Mouse (Mus musculus): ENCODE data around the gene Lyrm1. TPM values are rescaled to one million over a fixed set of nuclear protein-coding genes. Genes with fewer than 3 reads are reported as not detected.

Gene Lyrm1
- 8.3 and 9.6 TPM in 2 replicates for polyA plus RNA-seq (2015; fragmentation: Nextera tagmentation; extraction: Ambion mirVana)

DNA sequence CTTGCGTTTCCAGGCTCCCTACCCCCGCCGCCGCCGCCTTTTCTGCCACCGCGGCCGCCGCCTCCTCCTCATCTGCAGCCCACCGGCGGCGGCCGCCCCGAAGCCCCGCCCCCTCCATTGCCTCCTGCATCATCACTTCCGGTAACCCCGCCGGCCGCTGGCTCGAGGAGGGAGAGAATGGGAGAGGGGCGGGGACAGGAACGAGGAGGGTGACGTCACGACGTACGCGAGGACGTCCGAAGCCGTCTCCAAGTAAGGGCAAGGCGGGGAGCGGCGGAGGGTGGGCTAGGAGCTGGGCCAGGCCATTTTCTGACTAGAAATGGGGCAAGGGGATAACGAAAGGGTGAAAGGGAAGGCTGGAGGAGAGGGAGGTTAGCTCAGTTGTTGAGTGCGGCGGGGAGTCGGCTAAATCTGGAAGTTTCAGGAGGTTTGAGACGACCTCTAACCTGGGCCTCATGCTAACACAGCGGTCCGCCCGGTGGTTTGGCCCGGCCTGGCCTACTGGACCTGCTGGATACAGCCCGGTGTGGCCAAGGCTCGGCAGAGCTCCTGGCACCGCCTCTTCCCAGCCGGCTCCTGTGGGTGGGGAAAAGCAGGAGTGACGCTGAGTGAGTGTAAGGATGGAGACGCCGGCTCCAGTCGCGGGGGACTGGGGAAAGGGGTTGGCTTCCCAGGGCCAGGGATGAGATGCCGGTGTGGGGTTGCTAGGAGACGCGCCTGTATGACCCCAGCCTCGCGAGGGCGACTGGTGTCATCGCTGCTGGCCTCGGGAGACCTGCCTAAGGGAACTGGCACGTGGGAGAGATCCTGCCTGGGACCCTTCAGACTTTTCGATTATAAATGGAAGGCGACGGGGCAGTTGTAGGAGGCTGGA is at the start of gene Lyrm1, which contains the start of gene Dcun1d3:
Lyrm1 (plus strand) TSS at position 223 of the 874 bp plus-strand sequence.
Dcun1d3 (minus strand) TSS at position 660 of the 874 bp plus-strand sequence.
- no peaks in the 10 kb centered on the region for H3K27me3 ChIP-seq (ENCODE audit: control insufficient read depth, insufficient read depth, low read length)
- peak within 1 kb of the TSS; percentile 84 for H3K4me2 ChIP-seq (ENCODE audit: low read depth, low read length)
- peak within 1 kb of the TSS; percentile 86 for H3K4me3 ChIP-seq (replicated peaks; ENCODE audit: low read length)
- under 1% methylated on average over 63 of the region's 63 CpGs for WGBS
- peak within 1 kb of the TSS; percentile 94 for H3K27ac ChIP-seq (ENCODE audit: low read length)
- H3K9me3 ChIP-seq (replicated peaks; ENCODE audit: control insufficient read depth, low read length) = no peaks in the 10 kb centered on the region
- H3K9ac ChIP-seq (ENCODE audit: low read length) = peak within 1 kb of the TSS; percentile 93
- no peaks in the 10 kb centered on the region for H3K36me3 ChIP-seq (ENCODE audit: control insufficient read depth, insufficient read depth, low read length)
- peaks cover 8% of the 10 kb centered on the region for H3K4me1 ChIP-seq (ENCODE audit: control insufficient read depth, insufficient read depth, low read length)
- peak; percentile 98 for ATAC-seq (ENCODE audit: insufficient read depth, low FRiP score)

GRCm38 (mm10) chr7:119847396-119847795 is 48.3 kb upstream of the Lyrm1 start:
- Histone ChIP-seq H3K4me2 (ENCODE audit: low read depth, low read length) (no peak overlapping the region), H3K9me3 (replicated peaks; ENCODE audit: control insufficient read depth, low read length) (no peaks in the 10 kb centered on the region), H3K9ac (ENCODE audit: low read length) (no peak overlapping the region), H3K4me1 (ENCODE audit: control insufficient read depth, insufficient read depth, low read length) (no peaks in the 10 kb centered on the region), H3K36me3 (ENCODE audit: control insufficient read depth, insufficient read depth, low read length) (no peaks in the 10 kb centered on the region), H3K27me3 (ENCODE audit: control insufficient read depth, insufficient read depth, low read length) (no peaks in the 10 kb centered on the region), H3K4me3 (replicated peaks; ENCODE audit: low read length) (no peak overlapping the region), H3K27ac (ENCODE audit: low read length) (no peak overlapping the region)
- WGBS = 90% methylated on average over 2 of the region's 2 CpGs
- ATAC-seq (ENCODE audit: insufficient read depth, low FRiP score) = no peak

DNA sequence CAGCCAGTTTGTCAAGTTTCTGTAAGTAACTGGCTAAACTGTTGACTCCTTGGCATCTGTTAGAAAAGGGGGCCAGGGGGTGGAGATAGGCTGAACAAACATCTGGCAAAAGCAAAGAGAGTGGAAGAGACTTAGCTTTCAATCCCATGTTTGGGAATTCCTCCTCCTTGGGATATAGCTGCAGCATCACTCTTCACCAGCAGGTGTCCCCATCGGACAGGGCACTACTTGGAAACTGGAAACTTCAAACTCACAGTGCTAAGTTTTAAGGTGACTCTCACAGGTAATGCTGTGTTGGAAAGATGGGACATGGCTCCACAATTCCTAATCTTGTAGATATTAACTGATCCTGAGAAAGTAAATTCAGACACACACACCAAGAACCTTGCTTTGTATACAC is 46.6 kb upstream of the Lyrm1 start:
- 0% methylated on average over 1 of the region's 1 CpGs for WGBS
- no peak overlapping the region for H3K4me3 ChIP-seq (replicated peaks; ENCODE audit: low read length)
- no peaks in the 10 kb centered on the region for H3K27me3 ChIP-seq (ENCODE audit: control insufficient read depth, insufficient read depth, low read length)
- ATAC-seq (ENCODE audit: insufficient read depth, low FRiP score) = peak; percentile 29; the same call in 1 of the 2 replicates
- H3K27ac ChIP-seq (ENCODE audit: low read length) = no peak overlapping the region
- no peaks in the 10 kb centered on the region for H3K9me3 ChIP-seq (replicated peaks; ENCODE audit: control insufficient read depth, low read length)
- H3K4me2 ChIP-seq (ENCODE audit: low read depth, low read length) = no peak overlapping the region
- H3K36me3 ChIP-seq (ENCODE audit: control insufficient read depth, insufficient read depth, low read length) = 0 out of 2 replicates have a peak, but pooled peaks cover 4% of the 10 kb centered on the region
- H3K9ac ChIP-seq (ENCODE audit: low read length) = no peak overlapping the region
- H3K4me1 ChIP-seq (ENCODE audit: control insufficient read depth, insufficient read depth, low read length) = no peaks in the 10 kb centered on the region

- Histone ChIP-seq H3K4me3 (replicated peaks; ENCODE audit: low read length) (no peak overlapping the region), H3K4me2 (ENCODE audit: low read depth, low read length) (no peak overlapping the region), H3K36me3 (ENCODE audit: control insufficient read depth, insufficient read depth, low read length) (0 out of 2 replicates have a peak, but pooled peaks cover 6% of the 10 kb centered on the region), H3K27me3 (ENCODE audit: control insufficient read depth, insufficient read depth, low read length) (no peaks in the 10 kb centered on the region), H3K4me1 (ENCODE audit: control insufficient read depth, insufficient read depth, low read length) (no peaks in the 10 kb centered on the region), H3K9ac (ENCODE audit: low read length) (no peak overlapping the region), H3K27ac (ENCODE audit: low read length) (no peak overlapping the region), H3K9me3 (replicated peaks; ENCODE audit: control insufficient read depth, low read length) (no peaks in the 10 kb centered on the region)
- WGBS = 63% methylated on average over 5 of the region's 5 CpGs
- ATAC-seq (ENCODE audit: insufficient read depth, low FRiP score) = no peak; the same call in 1 of the 2 replicates
Measured at GRCm38 (mm10) chr7:119850737-119851136, 44.9 kb upstream of the Lyrm1 start.

GRCm38 (mm10) chr7:119852494-119852893 is 43.2 kb upstream of the Lyrm1 start:
- Histone ChIP-seq H3K27me3 (ENCODE audit: control insufficient read depth, insufficient read depth, low read length) (no peaks in the 10 kb centered on the region), H3K4me1 (ENCODE audit: control insufficient read depth, insufficient read depth, low read length) (no peaks in the 10 kb centered on the region), H3K36me3 (ENCODE audit: control insufficient read depth, insufficient read depth, low read length) (0 out of 2 replicates have a peak, but pooled peaks cover 7% of the 10 kb centered on the region), H3K4me2 (ENCODE audit: low read depth, low read length) (no peak overlapping the region), H3K9me3 (replicated peaks; ENCODE audit: control insufficient read depth, low read length) (no peaks in the 10 kb centered on the region), H3K27ac (ENCODE audit: low read length) (no peak overlapping the region), H3K4me3 (replicated peaks; ENCODE audit: low read length) (no peak overlapping the region), H3K9ac (ENCODE audit: low read length) (no peak overlapping the region)
- no peak for ATAC-seq (ENCODE audit: insufficient read depth, low FRiP score)

- Histone ChIP-seq H3K9ac (ENCODE audit: low read length) (no peak overlapping the region), H3K4me3 (replicated peaks; ENCODE audit: low read length) (no peak overlapping the region), H3K4me2 (ENCODE audit: low read depth, low read length) (no peak overlapping the region), H3K27me3 (ENCODE audit: control insufficient read depth, insufficient read depth, low read length) (no peaks in the 10 kb centered on the region), H3K27ac (ENCODE audit: low read length) (no peak overlapping the region), H3K36me3 (ENCODE audit: control insufficient read depth, insufficient read depth, low read length) (0 out of 2 replicates have a peak, but pooled peaks cover 7% of the 10 kb centered on the region), H3K4me1 (ENCODE audit: control insufficient read depth, insufficient read depth, low read length) (no peaks in the 10 kb centered on the region), H3K9me3 (replicated peaks; ENCODE audit: control insufficient read depth, low read length) (no peaks in the 10 kb centered on the region)
- 97% methylated on average over 1 of the region's 1 CpGs for WGBS
- ATAC-seq (ENCODE audit: insufficient read depth, low FRiP score) = no peak
Measured at GRCm38 (mm10) chr7:119853186-119853585, 42.5 kb upstream of the Lyrm1 start.

DNA sequence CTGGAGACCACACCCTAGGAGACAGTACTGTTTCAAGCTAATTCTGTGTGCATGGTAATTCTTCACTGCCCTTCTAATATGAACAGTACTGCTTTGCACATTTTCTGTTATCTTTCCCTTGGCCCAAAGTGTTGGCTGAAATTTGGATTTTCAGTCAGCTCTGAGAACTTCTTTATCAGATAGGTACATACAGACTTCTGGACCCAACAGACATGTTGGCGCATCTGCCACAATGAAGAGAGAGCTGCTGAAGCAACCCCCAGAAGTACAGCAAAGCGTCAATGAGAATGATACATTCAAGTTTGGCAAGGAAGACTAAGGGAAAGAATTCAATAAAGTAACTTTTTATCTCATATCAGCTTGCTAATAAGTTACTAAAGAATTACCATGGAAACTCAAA is 41.3 kb upstream of the Lyrm1 start:
- H3K9ac ChIP-seq (ENCODE audit: low read length) = no peak overlapping the region
- no peak for ATAC-seq (ENCODE audit: insufficient read depth, low FRiP score)
- H3K4me2 ChIP-seq (ENCODE audit: low read depth, low read length) = no peak overlapping the region
- H3K36me3 ChIP-seq (ENCODE audit: control insufficient read depth, insufficient read depth, low read length) = 0 out of 2 replicates have a peak, but pooled peaks cover 7% of the 10 kb centered on the region
- no peak overlapping the region for H3K27ac ChIP-seq (ENCODE audit: low read length)
- no peaks in the 10 kb centered on the region for H3K27me3 ChIP-seq (ENCODE audit: control insufficient read depth, insufficient read depth, low read length)
- H3K4me1 ChIP-seq (ENCODE audit: control insufficient read depth, insufficient read depth, low read length) = no peaks in the 10 kb centered on the region
- H3K4me3 ChIP-seq (replicated peaks; ENCODE audit: low read length) = no peak overlapping the region
- no peaks in the 10 kb centered on the region for H3K9me3 ChIP-seq (replicated peaks; ENCODE audit: control insufficient read depth, low read length)
- WGBS = 92% methylated on average over 2 of the region's 2 CpGs

DNA sequence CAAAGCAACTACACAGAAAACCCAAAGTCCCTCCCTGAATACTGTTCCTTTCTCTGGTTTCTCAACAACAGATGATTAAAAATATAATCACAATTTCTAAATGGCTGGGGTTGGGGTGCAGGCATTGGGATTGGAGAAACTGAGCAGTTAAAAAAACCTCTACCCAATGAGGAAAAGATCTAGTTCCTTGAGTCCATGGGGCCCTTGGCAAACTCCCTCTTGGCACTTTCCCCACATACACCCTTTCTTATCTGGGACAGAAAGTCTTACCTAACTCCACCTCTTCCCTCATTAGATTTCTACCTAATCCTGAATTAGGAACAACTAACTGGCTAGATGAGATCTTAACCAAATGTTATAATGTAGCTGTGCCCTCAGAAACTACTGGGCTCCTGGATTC is 40.6 kb upstream of the Lyrm1 start:
- Histone ChIP-seq H3K4me2 (ENCODE audit: low read depth, low read length) (no peak overlapping the region), H3K4me1 (ENCODE audit: control insufficient read depth, insufficient read depth, low read length) (no peaks in the 10 kb centered on the region), H3K9me3 (replicated peaks; ENCODE audit: control insufficient read depth, low read length) (no peaks in the 10 kb centered on the region), H3K27ac (ENCODE audit: low read length) (no peak overlapping the region), H3K4me3 (replicated peaks; ENCODE audit: low read length) (no peak overlapping the region), H3K36me3 (ENCODE audit: control insufficient read depth, insufficient read depth, low read length) (0 out of 2 replicates have a peak, but pooled peaks cover 7% of the 10 kb centered on the region), H3K9ac (ENCODE audit: low read length) (no peak overlapping the region), H3K27me3 (ENCODE audit: control insufficient read depth, insufficient read depth, low read length) (no peaks in the 10 kb centered on the region)
- ATAC-seq (ENCODE audit: insufficient read depth, low FRiP score) = no peak

GRCm38 (mm10) chr7:119859476-119859875 is 36.2 kb upstream of the Lyrm1 start:
- H3K27me3 ChIP-seq (ENCODE audit: control insufficient read depth, insufficient read depth, low read length) = no peaks in the 10 kb centered on the region
- H3K4me3 ChIP-seq (replicated peaks; ENCODE audit: low read length) = no peak overlapping the region
- 0 out of 2 replicates have a peak, but pooled peaks cover 2% of the 10 kb centered on the region for H3K36me3 ChIP-seq (ENCODE audit: control insufficient read depth, insufficient read depth, low read length)
- ATAC-seq (ENCODE audit: insufficient read depth, low FRiP score) = no peak
- no peaks in the 10 kb centered on the region for H3K9me3 ChIP-seq (replicated peaks; ENCODE audit: control insufficient read depth, low read length)
- H3K4me1 ChIP-seq (ENCODE audit: control insufficient read depth, insufficient read depth, low read length) = peaks cover 16% of the 10 kb centered on the region
- 78% methylated on average over 6 of the region's 6 CpGs for WGBS
- H3K27ac ChIP-seq (ENCODE audit: low read length) = no peak overlapping the region
- no peak overlapping the region for H3K4me2 ChIP-seq (ENCODE audit: low read depth, low read length)
- no peak overlapping the region for H3K9ac ChIP-seq (ENCODE audit: low read length)
